Mouse (Mus musculus) kidney, adult 11 months (tissue): ENCODE measurements at regions not wholly inside any gene's neighbourhood (a gene's known extent, or its start where the extent isn't known, plus 50 kb on each side); places are given as distances from the start of the nearest gene placed in this dataset.

Experiments
- DNase-seq: peaks from one replicate; pipeline ENCODE4 v3.0.0; 2022

GRCm38 (mm10) chr3:17795271-17796260, 152.6 kb upstream of the Cypt12 start:
- DNase-seq = no peak

GRCm38 (mm10) chr3:17796766-17797165, 151.4 kb upstream of the Cypt12 start:
- no peak for DNase-seq

- DNase-seq = no peak
Observed at GRCm38 (mm10) chr3:17798399-17798798, 149.8 kb upstream of the Cypt12 start.

- no peak for DNase-seq
Observed at GRCm38 (mm10) chr3:17799120-17799519, 149.1 kb upstream of the Cypt12 start.

- no peak for DNase-seq
Observed at GRCm38 (mm10) chr3:17800810-17801209, 147.4 kb upstream of the Cypt12 start.

GRCm38 (mm10) chr3:17801479-17801878, 146.7 kb upstream of the Cypt12 start:
- no peak for DNase-seq

GRCm38 (mm10) chr3:17805185-17805584, 143.0 kb upstream of the Cypt12 start:
- DNase-seq = no peak

- no peak for DNase-seq
Observed at GRCm38 (mm10) chr3:17811290-17811689, 136.9 kb upstream of the Cypt12 start.

GRCm38 (mm10) chr3:17824201-17824600, 124.0 kb upstream of the Cypt12 start:
- no peak for DNase-seq

- DNase-seq = no peak
Observed at GRCm38 (mm10) chr3:17824662-17825061, 123.5 kb upstream of the Cypt12 start.

GRCm38 (mm10) chr3:17825254-17825890, 122.8 kb upstream of the Cypt12 start:
- DNase-seq = no peak

GRCm38 (mm10) chr3:17834706-17835105, 113.5 kb upstream of the Cypt12 start:
- peak; percentile 15 for DNase-seq

GRCm38 (mm10) chr3:17847609-17848008, 100.6 kb upstream of the Cypt12 start:
- DNase-seq = no peak

GRCm38 (mm10) chr3:17848181-17848580, 100.0 kb upstream of the Cypt12 start:
- DNase-seq = no peak

- DNase-seq = no peak
Observed at GRCm38 (mm10) chr3:17862367-17862766, 85.8 kb upstream of the Cypt12 start.

GRCm38 (mm10) chr3:17865112-17865511, 83.1 kb upstream of the Cypt12 start:
- DNase-seq = no peak

GRCm38 (mm10) chr3:17870895-17871482, 77.2 kb upstream of the Cypt12 start:
- no peak for DNase-seq

- no peak for DNase-seq
Observed at GRCm38 (mm10) chr3:17895869-17896268, 52.3 kb upstream of the Cypt12 start.

- no peak for DNase-seq
Observed at GRCm38 (mm10) chr3:17896756-17897155, 51.5 kb upstream of the Cypt12 start.
